10 mouse cellular contexts compared by ENCODE assay signal in genomic region chr11:67379703-67380510, GRCm38 (mm10). TPM values are rescaled to one million over a fixed set of nuclear protein-coding genes. Genes with fewer than 3 reads are reported as not detected.
DNase-seq lines count a peak whose midpoint lies in the region; ATAC-seq and TF ChIP-seq lines count a peak whose summit lies in the region.
"Had no signal": no experiment of that assay in that cellular context is flagged by ENCODE, and none has a peak within 500 bp of the region (broad histone marks: within the 10 kb centered on the region; RNA-seq: fewer than 3 reads in every experiment).

No protein-coding gene starts in this region.

- DNase-seq in hindbrain, embryonic 11.5 days (ENCODE audit: low spot score) = peak; percentile 35
- DNase-seq in hindbrain, postnatal 0 days (ENCODE audit: low spot score) = no peak
- peak; percentile 50 for DNase-seq in heart, adult 8-10 months (ENCODE audit: low spot score)
- peak; percentile 36 to 57 for DNase-seq in kidney, postnatal 36 days
- DNase-seq in right cerebral cortex, postnatal 10 days (ENCODE audit: low spot score in 2 of 2) = no peak
- DNase-seq in spleen, postnatal 14 days (ENCODE audit: low spot score in 2 of 2) = no peak
- DNase-seq in urinary bladder, postnatal 36 days (ENCODE audit: low spot score in 2 of 2) = no peak
- DNase-seq: cerebellum, adult 11-12 months had no signal

- H3K9ac ChIP-seq in hindbrain, embryonic 11.5 days (ENCODE audit: low read depth, low read length) = no peak overlapping the region
- no peak overlapping the region for H3K9ac ChIP-seq in hindbrain, postnatal 0 days (replicated peaks; ENCODE audit: low read length)
- no peak overlapping the region for H3K9ac ChIP-seq in stomach, embryonic 16.5 days (ENCODE audit: low read length)
- H3K9ac ChIP-seq: liver, embryonic 15.5 days had no signal

- no peak overlapping the region for H3K27ac ChIP-seq in hindbrain, embryonic 11.5 days (ENCODE audit: low read depth, low read length)
- H3K27ac ChIP-seq in hindbrain, postnatal 0 days = no peak overlapping the region
- no peak overlapping the region for H3K27ac ChIP-seq in stomach, embryonic 16.5 days (ENCODE audit: low read length)
- H3K27ac ChIP-seq: liver, embryonic 15.5 days had no signal

- H3K4me1 ChIP-seq in hindbrain, embryonic 11.5 days (replicated peaks; ENCODE audit: control insufficient read depth, insufficient read depth, low read length) = 0 out of 2 replicates have a peak, but pooled peaks cover 7% of the 10 kb centered on the region
- H3K4me1 ChIP-seq in hindbrain, postnatal 0 days (ENCODE audit: insufficient read depth, low read length) = 0 out of 2 replicates have a peak, but pooled peaks cover 3% of the 10 kb centered on the region
- no peaks in the 10 kb centered on the region for H3K4me1 ChIP-seq in stomach, embryonic 16.5 days (ENCODE audit: control insufficient read depth, insufficient read depth, low read length)
- H3K4me1 ChIP-seq: liver, embryonic 15.5 days had no signal

- no peak for TF ChIP-seq CTCF in hindbrain, postnatal 0 days (IDR thresholded peaks at IDR 0.05; ENCODE audit: low read depth)

- ATAC-seq in hindbrain, embryonic 11.5 days (ENCODE audit: low FRiP score) = no peak; the same call in 1 of the 2 replicates
- no peak for ATAC-seq in hindbrain, postnatal 0 days
- ATAC-seq in stomach, embryonic 16.5 days (ENCODE audit: insufficient read depth, low FRiP score) = peak; percentile 10

- no peaks in the 10 kb centered on the region for H3K9me3 ChIP-seq in hindbrain, embryonic 11.5 days (ENCODE audit: control insufficient read depth, low read length)
- H3K9me3 ChIP-seq in hindbrain, postnatal 0 days (ENCODE audit: low read length) = no peaks in the 10 kb centered on the region
- H3K9me3 ChIP-seq in stomach, embryonic 16.5 days (replicated peaks; ENCODE audit: control insufficient read depth, low read length) = no peaks in the 10 kb centered on the region
- H3K9me3 ChIP-seq: liver, embryonic 15.5 days had no signal

- WGBS in hindbrain, embryonic 11.5 days = 10% methylated on average over 10 of the region's 10 CpGs
- WGBS in hindbrain, postnatal 0 days = 13% methylated on average over 10 of the region's 10 CpGs
- 42% methylated on average over 10 of the region's 10 CpGs for WGBS in stomach, embryonic 16.5 days

- H3K36me3 ChIP-seq in hindbrain, embryonic 11.5 days (ENCODE audit: control insufficient read depth, insufficient read depth, low read length) = no peaks in the 10 kb centered on the region
- no peaks in the 10 kb centered on the region for H3K36me3 ChIP-seq in hindbrain, postnatal 0 days (ENCODE audit: insufficient read depth, low read length)
- H3K36me3 ChIP-seq in stomach, embryonic 16.5 days (ENCODE audit: control insufficient read depth, insufficient read depth, low read length) = no peaks in the 10 kb centered on the region
- H3K36me3 ChIP-seq: liver, embryonic 15.5 days had no signal

- no peak overlapping the region for H3K4me3 ChIP-seq in hindbrain, embryonic 11.5 days (ENCODE audit: low read depth, low read length)
- H3K4me3 ChIP-seq in hindbrain, postnatal 0 days (ENCODE audit: low read length) = no peak overlapping the region
- H3K4me3 ChIP-seq in stomach, embryonic 16.5 days (replicated peaks; ENCODE audit: low read length) = no peak overlapping the region
- H3K4me3 ChIP-seq: liver, embryonic 15.5 days had no signal

- H3K4me2 ChIP-seq in hindbrain, embryonic 11.5 days (replicated peaks; ENCODE audit: low read depth, low read length) = no peak overlapping the region
- no peak overlapping the region for H3K4me2 ChIP-seq in hindbrain, postnatal 0 days (ENCODE audit: low read depth, low read length)
- H3K4me2 ChIP-seq in stomach, embryonic 16.5 days (ENCODE audit: low read depth, low read length) = no peak overlapping the region
- H3K4me2 ChIP-seq: liver, embryonic 15.5 days had no signal

- 0 out of 2 replicates have a peak, but pooled peaks cover 3% of the 10 kb centered on the region for H3K27me3 ChIP-seq in hindbrain, embryonic 11.5 days (ENCODE audit: control insufficient read depth, insufficient read depth, low read length)
- H3K27me3 ChIP-seq in hindbrain, postnatal 0 days (ENCODE audit: insufficient read depth, low read length) = no peaks in the 10 kb centered on the region
- H3K27me3 ChIP-seq in stomach, embryonic 16.5 days (ENCODE audit: control insufficient read depth, insufficient read depth, low read length) = no peaks in the 10 kb centered on the region
- H3K27me3 ChIP-seq: liver, embryonic 15.5 days had no signal

RNA-seq across cellular contexts. Expression of gene Myh13, which starts 58.4 kb away (rescaled TPM):
- not detected in 2 replicates for polyA plus RNA-seq in hindbrain, embryonic 11.5 days (2014; fragmentation: Nextera tagmentation; extraction: Ambion mirVana)
- total RNA-seq in hindbrain, postnatal 0 days (2014; rRNA removed) = under 0.01 and 0.07 TPM in 2 replicates
- 0.39 and 0.53 TPM in 2 replicates for polyA plus RNA-seq in hindbrain, postnatal 0 days (2015; fragmentation: Nextera tagmentation; extraction: Ambion mirVana)
- total RNA-seq in heart, adult 8-10 months (2022) = under 1 TPM in 1 of 4 experiments, not detected in 3; 0.47 TPM
- 0.22 TPM in 1 of 2 replicates, not detected in the other for polyA plus RNA-seq in stomach, embryonic 16.5 days (2015; fragmentation: Nextera tagmentation; extraction: Ambion mirVana)
- polyA plus RNA-seq: liver, embryonic 15.5 days had no signal

Comparison
In these comparisons a context has a peak if more than half of its experiments do, and no peak if none do; other contexts are left out.
1. DNase-seq: peak in hindbrain, embryonic 11.5 days (single experiment), heart, adult 8-10 months (single experiment) and kidney, postnatal 36 days (2 of 2); none in hindbrain, postnatal 0 days (single experiment), right cerebral cortex, postnatal 10 days (0 of 2), spleen, postnatal 14 days (0 of 2) and urinary bladder, postnatal 36 days (0 of 2).